Mouse (Mus musculus) cortical plate, adult 2 months (tissue): ENCODE results near the gene Zfp455. TPM values are rescaled to one million over a fixed set of nuclear protein-coding genes. Genes with fewer than 3 reads are reported as not detected.
"Not testable (repeated sequence)": the region's sequence is repeated elsewhere in the genome, so short reads cannot be mapped to it uniquely, and the experiment has no call there.

Experiments used
- H3K27ac ChIP-seq: fragments of 200-500 bp; 2 replicates; pipeline ENCODE4 v1.5.1; 2012; ENCODE audit warnings: low read length, control low read depth, inconsistent platforms; ENCODE audit not compliant: insufficient read depth
- H3K4me1 ChIP-seq: fragments of 200-500 bp; 2 replicates; pipeline ENCODE4 v1.6.1; 2011; ENCODE audit warnings: low read length; ENCODE audit not compliant: control insufficient read depth, insufficient read depth
- H3K4me3 ChIP-seq: fragments of 200-500 bp; 2 replicates; pipeline ENCODE4 v1.5.1; 2011; ENCODE audit warnings: mild to moderate bottlenecking, low read length, control low read depth; ENCODE audit not compliant: insufficient read depth
- CTCF ChIP-seq: fragments of 200-500 bp; IDR thresholded peaks from 2 replicates; pipeline ENCODE4 v1.5.1; 2011; ENCODE audit warnings: mild to moderate bottlenecking, control low read depth, low read length; ENCODE audit not compliant: insufficient read depth; ENCODE audit errors: extremely low read depth
- POLR2A ChIP-seq: fragments of 200-500 bp; IDR thresholded peaks from 2 replicates; pipeline ENCODE4 v1.6.1; 2011; ENCODE audit warnings: mild to moderate bottlenecking, low read length, control low read depth; ENCODE audit not compliant: insufficient read depth; ENCODE audit errors: extremely low read depth
- polyA plus RNA-seq: library from polyadenylated mRNA; depleted of rRNA; stranded (reverse); fragments of >200 nt; gene quantifications from 2 replicates; pipeline ENCODE4 v1.2.3, GENCODE M21; 2012; rRNA removed

The Zfp455 gene
- 1.4 and 1.5 TPM in 2 replicates for polyA plus RNA-seq

DNA sequence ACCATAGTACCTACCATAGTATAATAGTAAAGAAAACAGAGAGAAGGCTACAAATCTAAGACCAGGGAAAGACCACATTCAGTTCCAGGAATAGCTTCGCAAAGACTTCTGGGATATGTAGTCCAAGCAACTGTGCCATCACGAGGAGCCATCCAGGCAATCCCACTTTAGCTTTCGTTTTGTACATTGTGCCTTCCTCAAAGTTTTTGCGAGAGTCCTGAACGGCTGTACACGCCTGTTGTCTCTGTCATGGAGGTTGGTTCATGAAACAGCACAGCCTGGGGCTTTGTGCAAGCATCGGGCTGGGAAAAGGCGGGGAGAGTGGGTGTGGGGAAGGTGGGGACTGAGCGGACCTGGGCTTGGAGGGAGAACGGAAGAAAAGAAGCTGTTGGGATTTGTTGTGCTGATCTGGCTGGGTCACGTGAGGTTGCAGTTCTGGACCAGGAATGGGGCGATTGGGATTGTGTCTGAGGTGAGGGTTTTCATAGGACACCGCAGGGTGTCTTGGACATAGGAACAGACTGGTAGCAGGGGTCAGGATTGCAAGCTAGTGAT lies at the start of gene Zfp455:
Gene Zfp455 (plus strand): TSS at position 167 of the 555 bp plus-strand sequence.
- H3K27ac ChIP-seq: no peak within 1 kb of the TSS

DNA sequence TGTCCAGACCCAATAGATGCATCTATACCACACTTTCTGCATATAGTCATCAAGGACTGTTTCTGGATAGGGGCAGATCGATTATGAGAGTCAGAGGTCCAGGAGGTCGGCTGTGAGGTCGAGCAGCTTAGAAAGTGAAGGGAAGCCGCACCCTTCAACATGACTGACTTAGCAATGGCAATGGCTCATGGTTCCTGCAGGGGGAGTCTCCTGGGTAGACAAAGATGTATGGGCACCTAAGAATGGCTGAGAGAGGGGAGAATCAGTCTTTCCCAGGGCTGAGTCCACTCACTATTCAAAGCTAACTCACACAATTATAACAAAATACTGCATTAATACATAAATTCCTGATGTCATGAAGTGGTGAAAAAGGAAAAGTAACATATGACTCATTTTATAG lies 28.2 kb upstream of the Zfp455 start:
- not testable (repeated sequence) for H3K4me3 ChIP-seq, H3K27ac ChIP-seq, H3K4me1 ChIP-seq

More for the DNA sequence above, at the start of gene Zfp455:
- H3K4me1 ChIP-seq: no peaks in the 10 kb centered on the region
- H3K4me3 ChIP-seq: peak within 1 kb of the TSS; percentile 65
- no peak for TF ChIP-seq POLR2A

DNA sequence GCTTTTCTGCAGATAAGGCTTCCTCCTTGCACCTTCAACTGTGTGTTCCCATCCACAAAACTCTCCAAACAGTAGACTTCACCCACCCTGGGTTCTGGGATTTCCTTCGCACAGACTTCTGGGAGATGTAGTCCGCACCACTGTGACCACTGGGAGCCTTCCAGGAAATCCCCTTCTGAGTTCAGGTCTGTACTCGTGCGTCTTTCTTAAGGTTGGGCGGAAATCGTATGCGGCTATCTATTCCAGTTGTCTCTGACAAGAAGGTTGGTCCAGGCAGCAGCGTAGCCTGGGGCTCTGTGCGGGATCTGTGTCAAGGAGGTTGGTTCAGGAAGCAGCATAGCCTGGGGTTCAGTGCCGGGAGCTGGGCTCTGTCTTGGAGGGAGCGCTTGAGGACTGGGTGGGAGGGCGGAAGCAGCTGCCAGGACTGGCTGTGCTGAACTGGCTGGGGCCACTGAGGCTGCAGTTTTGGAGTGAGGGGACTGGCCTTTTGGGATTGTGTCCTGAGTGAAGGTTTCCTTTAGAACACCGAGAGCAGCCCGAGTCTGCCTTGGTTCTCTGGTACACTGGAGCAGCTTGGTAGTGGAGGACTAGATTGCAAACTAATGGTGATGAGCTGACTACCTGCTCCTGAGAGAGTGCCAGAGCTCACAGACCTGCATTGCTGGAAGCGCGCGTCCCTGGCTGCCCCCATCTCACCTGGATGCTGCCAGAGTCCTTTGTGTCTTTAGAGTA lies 21.1 kb upstream of the Zfp455 start, which contains the start of gene Rsl1:
Gene Rsl1 (plus strand): TSS at position 192 of the 732 bp plus-strand sequence.
- H3K27ac ChIP-seq, H3K4me1 ChIP-seq: not testable (repeated sequence)
- peak within 1 kb of the TSS; percentile 73 for H3K4me3 ChIP-seq

DNA sequence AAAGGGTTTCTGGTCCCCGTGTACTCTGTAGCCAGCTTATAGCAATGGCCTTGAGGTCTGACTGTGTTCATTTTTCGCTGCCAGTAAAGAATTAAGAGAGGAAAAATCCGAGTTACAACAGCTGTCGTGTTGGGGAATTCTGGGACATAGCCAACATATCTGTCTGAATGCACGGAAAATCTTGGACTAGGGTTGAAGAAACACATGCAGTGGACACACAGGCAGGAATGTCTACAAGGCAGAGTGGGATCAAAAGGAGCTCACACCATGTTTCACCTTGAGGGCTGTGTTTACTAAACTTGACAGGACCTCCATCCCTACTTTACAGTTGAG lies 20.6 kb upstream of the Zfp455 start:
- H3K27ac ChIP-seq: no peak overlapping the region

DNA sequence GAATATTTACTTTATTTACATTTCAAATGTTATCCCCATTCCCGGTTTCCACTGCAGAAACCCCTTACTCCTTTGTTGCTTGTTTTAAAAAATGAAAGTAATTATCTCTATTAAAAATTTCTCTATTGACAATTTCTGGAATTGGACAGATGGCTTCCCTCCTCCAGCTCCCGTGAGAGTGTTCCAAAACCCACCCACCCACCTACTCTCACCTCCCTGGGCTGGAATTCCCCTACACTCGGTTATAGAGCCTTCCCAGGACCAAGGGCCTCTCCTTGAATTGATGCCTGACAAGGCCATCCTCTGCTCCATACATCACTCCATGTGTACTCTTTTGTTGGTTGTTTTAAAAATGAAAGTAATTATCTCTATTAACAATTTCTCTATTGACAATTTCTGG lies 7.3 kb downstream of the Zfp455 start:
- H3K4me3 ChIP-seq: no peak overlapping the region
- no peak for TF ChIP-seq POLR2A
- H3K4me1 ChIP-seq: no peaks in the 10 kb centered on the region
- H3K27ac ChIP-seq: no peak overlapping the region

More for the DNA sequence above, 20.6 kb upstream of the Zfp455 start:
- H3K4me3 ChIP-seq: peak overlapping the region; percentile 73
- TF ChIP-seq POLR2A (no peak), CTCF (no peak)
- no peaks in the 10 kb centered on the region for H3K4me1 ChIP-seq

DNA sequence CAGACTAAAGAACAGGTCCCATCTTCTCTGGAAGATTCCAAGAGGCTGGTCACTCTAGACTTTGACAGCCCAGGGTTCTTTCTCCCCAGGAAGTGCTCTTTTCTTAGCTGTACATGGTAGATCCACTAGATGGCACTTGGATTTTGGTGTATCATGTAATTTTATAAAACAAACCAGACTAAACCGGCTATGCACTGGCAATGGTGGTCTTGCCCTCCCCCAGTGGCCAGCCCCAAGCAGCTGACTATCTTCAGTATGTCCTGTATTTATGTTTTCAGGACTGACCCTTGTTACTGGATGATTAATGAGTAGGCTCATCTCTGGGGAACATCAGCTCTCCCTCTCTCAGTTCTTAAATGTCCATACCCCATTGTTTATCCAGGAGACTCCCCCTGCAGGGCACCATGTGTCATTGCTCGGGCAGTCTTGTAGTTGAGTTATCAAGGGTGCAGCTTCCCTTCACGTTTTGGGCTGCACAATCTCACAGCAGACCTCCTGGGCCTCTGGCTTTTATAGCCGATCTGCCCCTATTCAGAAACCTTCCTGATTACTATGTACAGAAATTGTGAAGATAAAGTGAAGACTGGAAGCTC lies 19.8 kb downstream of the Zfp455 start:
- no peak overlapping the region for H3K27ac ChIP-seq

More for the DNA sequence above, 19.8 kb downstream of the Zfp455 start:
- no peak for TF ChIP-seq POLR2A
- TF ChIP-seq CTCF: no peak
- Histone ChIP-seq H3K4me3 (no peak overlapping the region), H3K4me1 (no peaks in the 10 kb centered on the region)

Other genes starting within 250 kb of the Zfp455 start
- gene Zfp712, start 133.3 kb upstream of the Zfp455 start, polyA plus RNA-seq: 2.2 and 2.4 TPM in 2 replicates
- 2.9 and 3.0 TPM in 2 replicates for gene Zfp708, start 96.5 kb upstream of the Zfp455 start, polyA plus RNA-seq
- 1.9 and 2.1 TPM in 2 replicates for gene Gm28557, start 85.9 kb upstream of the Zfp455 start, polyA plus RNA-seq
- gene Rslcan18, start 78.2 kb upstream of the Zfp455 start, polyA plus RNA-seq: 0.19 TPM in 2 replicates
- 3.2 and 3.6 TPM in 2 replicates for gene Zfp759, start 72.8 kb upstream of the Zfp455 start, polyA plus RNA-seq
- gene Rsl1, start 21.3 kb upstream of the Zfp455 start, polyA plus RNA-seq: 3.8 and 4.1 TPM in 2 replicates
- gene Zfp458, start 84.0 kb downstream of the Zfp455 start, polyA plus RNA-seq: 3.8 and 4.2 TPM in 2 replicates
- 2.7 and 3.4 TPM in 2 replicates for gene Zfp457, start 112.0 kb downstream of the Zfp455 start, polyA plus RNA-seq
- gene Zfp595, start 138.1 kb downstream of the Zfp455 start, polyA plus RNA-seq: 2.3 and 2.6 TPM in 2 replicates
- gene Gm28044, start 166.0 kb downstream of the Zfp455 start, polyA plus RNA-seq: not detected in 2 replicates
- 0.48 and 0.57 TPM in 2 replicates for gene Zfp953, start 166.1 kb downstream of the Zfp455 start, polyA plus RNA-seq
- gene Gm28041, start 181.2 kb downstream of the Zfp455 start, polyA plus RNA-seq: 0.15 and 0.44 TPM in 2 replicates
- 0.52 and 0.61 TPM in 2 replicates for gene Zfp456, start 181.3 kb downstream of the Zfp455 start, polyA plus RNA-seq
- 3.9 and 4.6 TPM in 2 replicates for gene Zfp429, start 205.3 kb downstream of the Zfp455 start, polyA plus RNA-seq
- 3.8 and 4.5 TPM in 2 replicates for gene Zfp459, start 226.9 kb downstream of the Zfp455 start, polyA plus RNA-seq